Mouse (Mus musculus): ENCODE data around the gene Rd3l. TPM values are rescaled to one million over a fixed set of nuclear protein-coding genes. Genes with fewer than 3 reads are reported as not detected.
"Not testable (repeated sequence)": the region's sequence is repeated elsewhere in the genome, so short reads cannot be mapped to it uniquely, and the experiment has no call there.

Gene Rd3l
- polyA plus RNA-seq, 1 experiment, result not detected

- no peak for DNase-seq (ENCODE audit: low read depth)
- no peak for TF ChIP-seq POLR2A (IDR thresholded peaks at IDR 0.05; ENCODE audit: borderline replicate concordance, extremely low read depth, insufficient read depth, insufficient read length, poor library complexity, severe bottlenecking)
- no peak for TF ChIP-seq CTCF (IDR thresholded peaks at IDR 0.05; ENCODE audit: borderline replicate concordance, extremely low read depth, insufficient read depth, insufficient read length)
Observed at GRCm38 (mm10) chr12:111963339-111963738, 17.8 kb downstream of the Rd3l start.

GRCm38 (mm10) chr12:111958101-111958865, 22.8 kb downstream of the Rd3l start:
- TF ChIP-seq POLR2A (IDR thresholded peaks at IDR 0.05; ENCODE audit: borderline replicate concordance, extremely low read depth, insufficient read depth, insufficient read length, poor library complexity, severe bottlenecking), result no peak
- TF ChIP-seq CTCF (IDR thresholded peaks at IDR 0.05; ENCODE audit: borderline replicate concordance, extremely low read depth, insufficient read depth, insufficient read length), result peak; percentile 73; the same call in 1 of the 2 replicates
- DNase-seq (ENCODE audit: low read depth), result peak; percentile 72

GRCm38 (mm10) chr12:111956173-111956572, 24.9 kb downstream of the Rd3l start:
- DNase-seq (ENCODE audit: low read depth), result no peak
- TF ChIP-seq CTCF (IDR thresholded peaks at IDR 0.05; ENCODE audit: borderline replicate concordance, extremely low read depth, insufficient read depth, insufficient read length) (no peak), POLR2A (IDR thresholded peaks at IDR 0.05; ENCODE audit: borderline replicate concordance, extremely low read depth, insufficient read depth, insufficient read length, poor library complexity, severe bottlenecking) (no peak)

GRCm38 (mm10) chr12:111951701-111952100, 29.4 kb downstream of the Rd3l start:
- no peak for TF ChIP-seq CTCF (IDR thresholded peaks at IDR 0.05; ENCODE audit: borderline replicate concordance, extremely low read depth, insufficient read depth, insufficient read length)
- no peak for TF ChIP-seq POLR2A (IDR thresholded peaks at IDR 0.05; ENCODE audit: borderline replicate concordance, extremely low read depth, insufficient read depth, insufficient read length, poor library complexity, severe bottlenecking)
- DNase-seq (ENCODE audit: low read depth), result peak; percentile 22

- TF ChIP-seq POLR2A (IDR thresholded peaks at IDR 0.05; ENCODE audit: borderline replicate concordance, extremely low read depth, insufficient read depth, insufficient read length, poor library complexity, severe bottlenecking) (no peak), CTCF (IDR thresholded peaks at IDR 0.05; ENCODE audit: borderline replicate concordance, extremely low read depth, insufficient read depth, insufficient read length) (no peak)
- DNase-seq (ENCODE audit: low read depth), result no peak
Observed at GRCm38 (mm10) chr12:111950486-111950885, 30.6 kb downstream of the Rd3l start.

- TF ChIP-seq POLR2A (IDR thresholded peaks at IDR 0.05; ENCODE audit: borderline replicate concordance, extremely low read depth, insufficient read depth, insufficient read length, poor library complexity, severe bottlenecking), result no peak
- TF ChIP-seq CTCF (IDR thresholded peaks at IDR 0.05; ENCODE audit: borderline replicate concordance, extremely low read depth, insufficient read depth, insufficient read length), result peak; percentile 56; the same call in 1 of the 2 replicates
- peak; percentile 43 for DNase-seq (ENCODE audit: low read depth)
Observed at GRCm38 (mm10) chr12:111946716-111947115, 34.4 kb downstream of the Rd3l start.

GRCm38 (mm10) chr12:111945765-111946655, 35.1 kb downstream of the Rd3l start:
- DNase-seq (ENCODE audit: low read depth), result peak; percentile 17

GRCm38 (mm10) chr12:111945115-111945514, 36.0 kb downstream of the Rd3l start:
- DNase-seq (ENCODE audit: low read depth), result no peak
- TF ChIP-seq POLR2A (IDR thresholded peaks at IDR 0.05; ENCODE audit: borderline replicate concordance, extremely low read depth, insufficient read depth, insufficient read length, poor library complexity, severe bottlenecking) (no peak), CTCF (IDR thresholded peaks at IDR 0.05; ENCODE audit: borderline replicate concordance, extremely low read depth, insufficient read depth, insufficient read length) (no peak)

GRCm38 (mm10) chr12:111944065-111944987, 36.8 kb downstream of the Rd3l start:
- DNase-seq (ENCODE audit: low read depth), result not testable (repeated sequence)

- TF ChIP-seq CTCF (IDR thresholded peaks at IDR 0.05; ENCODE audit: borderline replicate concordance, extremely low read depth, insufficient read depth, insufficient read length), result no peak
- no peak for TF ChIP-seq POLR2A (IDR thresholded peaks at IDR 0.05; ENCODE audit: borderline replicate concordance, extremely low read depth, insufficient read depth, insufficient read length, poor library complexity, severe bottlenecking)
- DNase-seq (ENCODE audit: low read depth), result no peak
Observed at GRCm38 (mm10) chr12:111943421-111944064, 37.6 kb downstream of the Rd3l start.
